Mouse (Mus musculus) fat pad, adult 2 months (tissue): Measurements from ENCODE around the gene Gm20388.
"Not testable (repeated sequence)": the region's sequence is repeated elsewhere in the genome, so short reads cannot be mapped to it uniquely, and the experiment has no call there.

Experiments used
- DNase-seq: peaks from one replicate; pipeline ENCODE4 v3.0.0-alpha.2; 2011; ENCODE audit warnings: low read depth, low spot score; ENCODE audit errors: extremely low read depth

Gene Gm20388

GRCm38 (mm10) chr8:122617947-122618546 lies 2707.4 kb downstream of the Gm20388 start:
- DNase-seq: no peak

GRCm38 (mm10) chr8:122618660-122619378 lies 2708.2 kb downstream of the Gm20388 start:
- DNase-seq: no peak

GRCm38 (mm10) chr8:122620446-122620845 lies 2709.8 kb downstream of the Gm20388 start:
- DNase-seq: no peak

- no peak for DNase-seq
Measured at GRCm38 (mm10) chr8:122622727-122623126, 2712.1 kb downstream of the Gm20388 start, which contains the start of gene Pabpn1l. Pabpn1l (minus strand) TSS chr8:122622739.

GRCm38 (mm10) chr8:122623844-122624642 lies 2713.4 kb downstream of the Gm20388 start:
- no peak for DNase-seq

- no peak for DNase-seq
Measured at GRCm38 (mm10) chr8:122624653-122625052, 2714.0 kb downstream of the Gm20388 start.

GRCm38 (mm10) chr8:122625811-122626210 lies 2715.2 kb downstream of the Gm20388 start:
- no peak for DNase-seq

GRCm38 (mm10) chr8:122626896-122627295 lies 2716.3 kb downstream of the Gm20388 start:
- DNase-seq: no peak

GRCm38 (mm10) chr8:122629388-122629787 lies 2718.7 kb downstream of the Gm20388 start:
- no peak for DNase-seq

GRCm38 (mm10) chr8:122630696-122631095 lies 2720.1 kb downstream of the Gm20388 start:
- DNase-seq: no peak

GRCm38 (mm10) chr8:122632134-122632533 lies 2721.5 kb downstream of the Gm20388 start:
- not testable (repeated sequence) for DNase-seq

GRCm38 (mm10) chr8:122633205-122633604 lies 2722.6 kb downstream of the Gm20388 start:
- DNase-seq: no peak

- no peak for DNase-seq
Measured at GRCm38 (mm10) chr8:122635878-122636802, 2725.5 kb downstream of the Gm20388 start.

- DNase-seq: no peak
Measured at GRCm38 (mm10) chr8:122636803-122637175, 2726.1 kb downstream of the Gm20388 start.

GRCm38 (mm10) chr8:122637230-122637629 lies 2726.6 kb downstream of the Gm20388 start:
- no peak for DNase-seq

GRCm38 (mm10) chr8:122638601-122639000 lies 2728.0 kb downstream of the Gm20388 start:
- DNase-seq: no peak

- DNase-seq: no peak
Measured at GRCm38 (mm10) chr8:122639521-122640248, 2729.0 kb downstream of the Gm20388 start.

GRCm38 (mm10) chr8:122640825-122641224 lies 2730.2 kb downstream of the Gm20388 start:
- DNase-seq: no peak

- DNase-seq: no peak
Measured at GRCm38 (mm10) chr8:122641406-122641805, 2730.8 kb downstream of the Gm20388 start.

- DNase-seq: no peak
Measured at GRCm38 (mm10) chr8:122642071-122642470, 2731.4 kb downstream of the Gm20388 start.
